Mouse (Mus musculus) lung, adult 18-20 months (tissue): ENCODE data around the gene Ppp2r3c.
"Not testable (repeated sequence)": the region's sequence is repeated elsewhere in the genome, so short reads cannot be mapped to it uniquely, and the experiment has no call there.

ENCODE experiments used
- DNase-seq, 2 experiments: peaks; one replicate each; pipeline ENCODE4 v3.0.0; 2022; ENCODE audit warnings: mixed read lengths in 2 of 2

The Ppp2r3c gene

GRCm38 (mm10) chr12:55263385-55263784, 39.4 kb downstream of the Ppp2r3c start:
- not testable (repeated sequence) for DNase-seq

- DNase-seq, result not testable (repeated sequence)
These were observed 40.8 kb downstream of the Ppp2r3c start for GRCm38 (mm10) chr12:55261950-55262349.

- DNase-seq, result not testable (repeated sequence)
These were observed 60.6 kb downstream of the Ppp2r3c start for GRCm38 (mm10) chr12:55242243-55242642.

DNA sequence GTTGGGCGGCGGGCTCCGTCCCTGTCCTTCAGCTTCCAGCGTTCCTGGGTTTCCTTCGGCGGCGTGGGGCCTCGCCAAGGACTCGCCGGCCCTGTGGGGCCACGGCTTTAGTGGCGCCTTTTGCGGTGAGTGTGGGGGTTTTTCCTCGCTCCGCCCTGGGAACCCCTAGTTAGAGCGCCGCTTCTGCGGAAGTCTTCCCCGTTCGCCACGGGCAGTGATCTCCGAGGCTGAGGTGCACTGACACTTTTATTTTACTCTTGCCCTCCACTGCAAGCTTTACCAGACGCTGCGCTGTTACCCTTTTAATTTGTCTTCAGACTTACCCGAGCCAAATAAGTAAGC, 72.3 kb downstream of the Ppp2r3c start:
- peak; percentile 1 to 3 for DNase-seq

GRCm38 (mm10) chr12:55229626-55230519, 72.9 kb downstream of the Ppp2r3c start, which contains the start of gene Srp54c:
Gene Srp54c, plus strand, starts transcription at chr12:55230168.
- not testable (repeated sequence) for DNase-seq
